Mouse (Mus musculus) limb, embryonic 15.5 days (tissue): ENCODE measurements at regions not wholly inside any gene's neighbourhood (a gene's known extent, or its start where the extent isn't known, plus 50 kb on each side); places are given as distances from the start of the nearest gene placed in this dataset.

Source experiments
- ATAC-seq: fragments of 200-750 bp; cut with Nextera tagmentation; 2 replicates; pipeline ENCODE4 v1.8.0; 2017; ENCODE audit warnings: low read depth, moderate TSS enrichment; ENCODE audit not compliant: insufficient number of reproducible peaks, low FRiP score, low TSS enrichment
- H3K27ac ChIP-seq: fragments of 300-500 bp; sonication (generic); 2 replicates; pipeline ENCODE4 v1.5.1; 2015; ENCODE audit warnings: moderate library complexity, mild to moderate bottlenecking, inconsistent platforms
- H3K27me3 ChIP-seq: fragments of 300-500 bp; sonication (generic); 2 replicates; pipeline ENCODE4 v1.6.1; 2015; ENCODE audit warnings: inconsistent platforms
- H3K36me3 ChIP-seq: fragments of 300-500 bp; sonication (generic); 2 replicates; pipeline ENCODE4 v1.6.1; 2015; ENCODE audit warnings: inconsistent platforms
- H3K4me1 ChIP-seq: fragments of 300-500 bp; sonication (generic); 2 replicates; pipeline ENCODE4 v1.6.1; 2015; ENCODE audit warnings: inconsistent platforms
- H3K4me2 ChIP-seq: fragments of 300-500 bp; sonication (generic); 2 replicates; pipeline ENCODE4 v1.6.1; 2015; ENCODE audit warnings: mild to moderate bottlenecking, inconsistent platforms
- H3K4me3 ChIP-seq: fragments of 300-500 bp; sonication (generic); 2 replicates; pipeline ENCODE4 v1.5.1; 2015; ENCODE audit warnings: mild to moderate bottlenecking, inconsistent platforms
- H3K9ac ChIP-seq: fragments of 300-500 bp; sonication (generic); 2 replicates; pipeline ENCODE4 v1.6.1; 2015; ENCODE audit warnings: inconsistent platforms
- H3K9me3 ChIP-seq: fragments of 300-500 bp; sonication (generic); 2 replicates; pipeline ENCODE4 v1.6.1; 2016; ENCODE audit warnings: inconsistent platforms
- WGBS: fragments of 180-500 bp; shearing (Covaris S2); methylation state at CpG from one replicate; pipeline ENCODE4 v1.1.7; 2015; 5-methylcytosine and 5-hydroxymethylcytosine counted together

GRCm38 (mm10) chr15:51271632-51272312, 2612.9 kb upstream of the Gm7489 start:
- no peak overlapping the region for H3K4me3 ChIP-seq
- H3K27ac ChIP-seq, result peak overlapping the region; percentile 63
- H3K36me3 ChIP-seq, result no peaks in the 10 kb centered on the region
- H3K9ac ChIP-seq, result no peak overlapping the region
- no peaks in the 10 kb centered on the region for H3K9me3 ChIP-seq
- no peak overlapping the region for H3K4me2 ChIP-seq
- 0 out of 2 replicates have a peak, but pooled peaks cover 4% of the 10 kb centered on the region for H3K4me1 ChIP-seq
- H3K27me3 ChIP-seq, result no peaks in the 10 kb centered on the region
- ATAC-seq, result no peak
- WGBS, result 72% methylated on average over 9 of the region's 9 CpGs

DNA sequence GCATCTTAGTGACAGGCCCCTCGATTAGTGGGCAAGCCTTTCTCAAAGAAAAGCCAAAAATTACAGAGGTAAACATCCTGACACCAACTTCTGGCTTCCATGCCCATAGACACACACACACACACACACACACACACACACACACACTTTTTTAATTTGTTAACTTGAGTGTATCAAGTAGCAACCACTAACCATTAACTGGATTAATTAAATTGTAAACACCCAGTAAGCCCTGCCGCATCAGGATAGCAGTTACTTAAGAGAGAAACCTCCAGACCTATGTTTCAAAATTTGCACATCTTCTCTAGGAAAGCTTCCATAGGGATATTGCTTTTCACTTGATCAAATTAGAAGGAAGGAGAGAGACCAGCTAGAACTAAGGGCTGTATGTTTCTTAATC, 2599.4 kb upstream of the Gm7489 start:
- Histone ChIP-seq H3K27me3 (no peaks in the 10 kb centered on the region), H3K36me3 (no peaks in the 10 kb centered on the region), H3K4me1 (no peaks in the 10 kb centered on the region), H3K9ac (no peak overlapping the region), H3K9me3 (no peaks in the 10 kb centered on the region), H3K4me3 (no peak overlapping the region), H3K27ac (no peak overlapping the region), H3K4me2 (no peak overlapping the region)
- 46% methylated on average over 2 of the region's 2 CpGs for WGBS
- no peak for ATAC-seq

- H3K4me1 ChIP-seq, result no peaks in the 10 kb centered on the region
- no peaks in the 10 kb centered on the region for H3K9me3 ChIP-seq
- no peaks in the 10 kb centered on the region for H3K27me3 ChIP-seq
- H3K4me3 ChIP-seq, result no peak overlapping the region
- no peak overlapping the region for H3K9ac ChIP-seq
- no peak overlapping the region for H3K27ac ChIP-seq
- no peaks in the 10 kb centered on the region for H3K36me3 ChIP-seq
- WGBS, result 69% methylated on average over 3 of the region's 3 CpGs
- no peak overlapping the region for H3K4me2 ChIP-seq
- ATAC-seq, result no peak
Observed at GRCm38 (mm10) chr15:51286352-51286751, 2598.4 kb upstream of the Gm7489 start.

DNA sequence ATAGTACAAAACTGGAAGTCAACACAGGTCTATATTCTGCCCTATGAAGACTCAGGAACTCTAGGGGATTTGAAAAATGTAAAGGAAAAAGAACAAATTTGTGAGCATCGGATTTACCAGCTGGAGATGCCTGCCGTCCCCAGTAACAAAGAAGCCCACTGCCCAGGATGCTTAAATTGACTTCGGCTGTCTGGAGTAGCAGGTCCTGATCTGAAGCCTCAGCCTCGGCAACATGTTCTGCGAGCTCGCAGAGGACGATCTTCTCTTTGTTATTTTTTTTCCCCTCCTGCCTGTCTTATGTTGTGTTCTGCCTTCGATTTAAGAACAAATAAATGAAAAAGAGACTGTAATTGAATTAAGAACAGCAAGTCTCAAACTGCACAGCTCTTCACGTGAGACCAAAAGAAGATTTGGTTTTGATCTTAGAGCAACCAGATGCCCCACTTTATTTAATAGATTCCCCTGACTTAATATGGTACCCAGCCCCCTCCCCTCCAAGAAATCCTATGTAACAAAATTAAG, 2595.7 kb upstream of the Gm7489 start:
- Histone ChIP-seq H3K9me3 (no peaks in the 10 kb centered on the region), H3K27ac (no peak overlapping the region), H3K36me3 (no peaks in the 10 kb centered on the region), H3K27me3 (no peaks in the 10 kb centered on the region), H3K4me2 (no peak overlapping the region), H3K4me3 (no peak overlapping the region), H3K9ac (no peak overlapping the region), H3K4me1 (no peaks in the 10 kb centered on the region)
- WGBS, result 40% methylated on average over 9 of the region's 9 CpGs
- no peak for ATAC-seq

DNA sequence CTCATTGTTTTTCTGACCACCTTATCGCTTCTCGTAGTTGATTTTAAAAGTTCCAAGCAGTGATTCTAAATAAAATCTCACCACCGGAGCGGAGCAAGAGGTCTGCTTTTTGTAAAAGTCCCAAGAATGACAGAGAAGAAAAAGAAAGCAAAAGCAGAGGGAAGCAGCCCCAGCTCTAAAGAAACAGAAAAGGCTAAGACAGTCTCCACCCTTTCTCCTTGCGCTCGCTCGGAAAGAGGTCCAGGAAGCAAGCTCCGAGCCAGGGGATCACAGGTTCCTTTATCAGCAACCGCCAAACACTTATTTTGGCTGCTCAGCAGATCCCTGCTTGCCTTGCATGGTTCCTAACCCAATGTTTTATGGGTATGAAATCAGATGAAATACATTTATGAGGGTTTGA, 2594.8 kb upstream of the Gm7489 start:
- Histone ChIP-seq H3K9me3 (no peaks in the 10 kb centered on the region), H3K27me3 (no peaks in the 10 kb centered on the region), H3K4me2 (no peak overlapping the region), H3K4me1 (no peaks in the 10 kb centered on the region), H3K9ac (no peak overlapping the region), H3K36me3 (no peaks in the 10 kb centered on the region), H3K4me3 (no peak overlapping the region), H3K27ac (no peak overlapping the region)
- ATAC-seq, result no peak
- WGBS, result 56% methylated on average over 9 of the region's 9 CpGs

- H3K36me3 ChIP-seq, result no peaks in the 10 kb centered on the region
- H3K9me3 ChIP-seq, result no peaks in the 10 kb centered on the region
- H3K4me3 ChIP-seq, result no peak overlapping the region
- ATAC-seq, result no peak
- no peaks in the 10 kb centered on the region for H3K27me3 ChIP-seq
- H3K27ac ChIP-seq, result no peak overlapping the region
- no peak overlapping the region for H3K4me2 ChIP-seq
- H3K9ac ChIP-seq, result no peak overlapping the region
- no peaks in the 10 kb centered on the region for H3K4me1 ChIP-seq
- 94% methylated on average over 6 of the region's 6 CpGs for WGBS
Observed at GRCm38 (mm10) chr15:51291183-51291582, 2593.5 kb upstream of the Gm7489 start.

DNA sequence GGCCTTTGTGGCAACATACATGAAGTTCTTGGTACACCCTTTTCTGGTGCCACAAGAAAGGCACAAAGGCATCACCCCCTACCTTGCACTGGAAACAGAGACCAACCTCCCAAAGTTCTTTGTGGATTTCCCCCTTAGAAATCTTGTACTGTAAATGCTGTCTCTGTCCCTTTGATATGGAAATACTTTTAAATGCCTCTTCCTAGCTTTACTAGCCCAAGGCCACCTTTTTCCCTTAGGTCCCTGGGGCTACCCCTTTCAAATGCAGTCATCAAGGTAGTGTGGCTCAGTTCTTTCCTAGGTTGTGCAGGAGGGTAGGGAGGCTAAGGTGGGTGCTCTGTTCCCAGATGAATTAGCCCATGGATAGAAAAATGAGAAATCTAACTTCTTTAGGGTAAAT, 2587.9 kb upstream of the Gm7489 start:
- Histone ChIP-seq H3K4me2 (no peak overlapping the region), H3K9ac (no peak overlapping the region), H3K36me3 (no peaks in the 10 kb centered on the region), H3K9me3 (no peaks in the 10 kb centered on the region), H3K27me3 (no peaks in the 10 kb centered on the region), H3K4me3 (no peak overlapping the region), H3K27ac (no peak overlapping the region), H3K4me1 (no peaks in the 10 kb centered on the region)
- ATAC-seq, result no peak

DNA sequence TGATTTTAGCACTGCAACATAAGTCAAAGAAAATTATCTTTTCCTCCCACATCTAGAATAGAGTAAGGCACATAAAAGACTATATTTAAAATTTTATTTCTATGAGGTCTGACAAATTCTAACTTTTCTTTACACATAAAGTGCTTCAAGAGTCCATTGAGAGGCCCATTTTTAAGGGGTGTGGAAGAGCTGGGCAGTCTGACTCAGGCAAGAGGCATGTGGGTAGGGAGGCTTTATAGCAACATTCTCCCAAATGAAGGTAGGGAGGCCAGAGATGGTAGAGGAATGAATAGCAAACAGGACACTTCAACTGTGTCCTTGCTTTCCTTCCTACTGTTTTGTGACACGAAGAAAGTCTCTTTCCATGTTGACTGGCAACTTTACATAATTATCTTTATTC, 2566.6 kb upstream of the Gm7489 start:
- H3K4me3 ChIP-seq, result no peak overlapping the region
- peaks cover under 1% of the 10 kb centered on the region; the same call in 1 of the 2 replicates for H3K4me1 ChIP-seq
- no peaks in the 10 kb centered on the region for H3K9me3 ChIP-seq
- ATAC-seq, result no peak
- H3K27me3 ChIP-seq, result no peaks in the 10 kb centered on the region
- WGBS, result 93% methylated on average over 1 of the region's 1 CpGs
- no peaks in the 10 kb centered on the region for H3K36me3 ChIP-seq
- H3K27ac ChIP-seq, result no peak overlapping the region
- no peak overlapping the region for H3K4me2 ChIP-seq
- no peak overlapping the region for H3K9ac ChIP-seq

GRCm38 (mm10) chr15:51318760-51319159, 2565.9 kb upstream of the Gm7489 start:
- H3K4me3 ChIP-seq, result no peak overlapping the region
- H3K4me2 ChIP-seq, result no peak overlapping the region
- H3K27ac ChIP-seq, result no peak overlapping the region
- WGBS, result 75% methylated on average over 2 of the region's 2 CpGs
- H3K27me3 ChIP-seq, result no peaks in the 10 kb centered on the region
- no peak for ATAC-seq
- no peaks in the 10 kb centered on the region for H3K9me3 ChIP-seq
- H3K4me1 ChIP-seq, result peaks cover 4% of the 10 kb centered on the region; the same call in 1 of the 2 replicates
- H3K36me3 ChIP-seq, result no peaks in the 10 kb centered on the region
- H3K9ac ChIP-seq, result no peak overlapping the region

DNA sequence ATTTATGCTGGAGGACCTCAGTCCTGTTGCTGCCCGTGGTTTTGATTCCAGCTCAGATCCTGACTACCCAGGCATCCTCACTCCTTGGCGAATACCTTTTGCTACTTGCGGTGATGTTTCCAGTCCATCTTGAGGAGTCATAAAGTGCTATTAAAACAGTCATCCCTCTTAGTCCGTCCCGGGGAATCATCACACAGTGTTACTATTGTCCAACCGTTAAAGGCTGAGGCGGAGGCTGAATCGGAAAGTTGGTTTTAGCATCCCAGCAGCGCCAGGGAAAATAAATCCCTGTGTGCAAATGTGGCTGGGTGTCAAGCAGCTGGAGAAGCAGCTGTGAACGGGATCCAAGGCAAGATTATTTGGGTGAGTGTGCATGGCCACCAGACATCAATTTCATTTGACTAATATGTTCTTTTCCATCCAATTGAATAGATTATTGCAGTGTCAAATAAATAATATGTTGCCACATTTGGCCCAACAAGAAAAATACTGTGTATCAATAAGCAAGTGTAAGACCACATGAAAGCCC, 2564.3 kb upstream of the Gm7489 start:
- Histone ChIP-seq H3K27me3 (no peaks in the 10 kb centered on the region), H3K36me3 (no peaks in the 10 kb centered on the region), H3K4me1 (peaks cover 7% of the 10 kb centered on the region; the same call in 1 of the 2 replicates), H3K9ac (no peak overlapping the region), H3K27ac (peak overlapping the region; percentile 3; the same call in 1 of the 2 replicates), H3K9me3 (no peaks in the 10 kb centered on the region), H3K4me3 (no peak overlapping the region), H3K4me2 (no peak overlapping the region)
- 49% methylated on average over 10 of the region's 10 CpGs for WGBS
- ATAC-seq, result no peak

DNA sequence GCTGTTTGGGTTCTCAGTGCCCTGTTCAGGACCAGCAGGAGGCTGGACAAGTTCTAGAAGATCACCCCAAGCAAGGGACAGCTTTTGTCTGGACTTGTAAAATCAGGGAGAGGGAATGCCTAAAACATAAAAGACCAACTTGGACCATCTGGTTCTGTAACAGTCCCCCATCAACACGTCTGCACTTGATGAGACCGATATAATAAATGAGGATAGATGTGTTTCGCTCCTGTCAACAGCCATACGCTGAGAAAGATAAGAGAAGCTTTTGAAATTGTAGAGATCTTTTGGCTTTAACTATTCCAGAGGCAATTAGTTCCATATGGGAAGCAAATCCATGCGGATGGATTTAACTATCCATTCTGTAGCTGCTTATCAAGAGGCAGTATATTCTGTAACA, 2561.4 kb upstream of the Gm7489 start:
- Histone ChIP-seq H3K9ac (no peak overlapping the region), H3K27me3 (no peaks in the 10 kb centered on the region), H3K4me2 (no peak overlapping the region), H3K9me3 (no peaks in the 10 kb centered on the region), H3K4me3 (no peak overlapping the region), H3K4me1 (peaks cover 7% of the 10 kb centered on the region; the same call in 1 of the 2 replicates), H3K36me3 (no peaks in the 10 kb centered on the region), H3K27ac (no peak overlapping the region)
- ATAC-seq, result no peak
- WGBS, result 25% methylated on average over 5 of the region's 5 CpGs

DNA sequence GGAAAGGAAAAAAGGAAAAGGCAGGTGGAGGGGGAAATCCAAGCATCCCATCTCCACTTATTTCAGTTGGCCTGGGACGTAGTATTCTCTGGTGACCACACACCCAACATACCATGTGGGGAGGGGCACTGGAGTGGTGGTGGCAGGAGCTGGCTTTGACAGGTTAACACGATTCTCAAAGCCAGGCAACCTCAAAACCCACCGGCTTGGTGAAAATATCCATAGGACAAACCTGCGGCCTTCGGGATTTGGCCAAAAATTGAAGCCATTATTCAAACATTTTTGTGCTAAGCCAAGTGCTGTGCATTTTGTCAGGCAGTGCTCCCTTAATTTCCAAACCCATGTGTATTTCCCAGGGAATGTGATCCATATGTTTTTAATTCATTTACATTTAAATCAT, 2560.5 kb upstream of the Gm7489 start:
- no peak overlapping the region for H3K27ac ChIP-seq
- WGBS, result 34% methylated on average over 5 of the region's 5 CpGs
- no peaks in the 10 kb centered on the region for H3K9me3 ChIP-seq
- H3K36me3 ChIP-seq, result no peaks in the 10 kb centered on the region
- ATAC-seq, result no peak
- H3K27me3 ChIP-seq, result no peaks in the 10 kb centered on the region
- H3K4me1 ChIP-seq, result peaks cover 7% of the 10 kb centered on the region; the same call in 1 of the 2 replicates
- no peak overlapping the region for H3K9ac ChIP-seq
- H3K4me2 ChIP-seq, result no peak overlapping the region
- no peak overlapping the region for H3K4me3 ChIP-seq
